Mouse (Mus musculus): Measurements from ENCODE around the gene Ago4. TPM values are rescaled to one million over a fixed set of nuclear protein-coding genes. Genes with fewer than 3 reads are reported as not detected.

Ago4 gene
- total and polyA plus RNA-seq, 3 experiments: 0.42 to 1.8 TPM; not detected in 1

DNA sequence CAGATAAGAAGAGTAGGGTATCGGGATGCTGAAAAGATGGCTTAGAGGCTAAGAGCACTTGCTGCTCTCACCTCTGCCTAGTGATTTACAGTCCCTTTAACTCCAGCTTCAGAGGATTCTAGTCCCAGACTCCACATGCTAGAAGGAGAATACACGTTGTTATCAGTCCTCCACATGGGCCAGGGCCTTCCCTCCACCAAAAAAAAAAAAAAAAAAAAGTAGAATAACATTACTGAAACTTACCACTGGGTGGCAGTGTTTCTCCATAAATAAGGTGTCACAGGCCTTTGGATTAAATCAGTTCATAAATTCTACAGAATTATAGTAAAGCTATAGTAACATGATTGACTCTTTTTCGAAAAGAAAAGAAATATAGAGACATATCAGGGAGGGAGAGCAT, 21.2 kb upstream of the Ago4 start (continued):
- no peak for TF ChIP-seq UBTF (IDR thresholded peaks at IDR 0.05; ENCODE audit: borderline replicate concordance, insufficient read depth, low read depth, low read length)
- TF ChIP-seq NRF1 (IDR thresholded peaks at IDR 0.05; ENCODE audit: insufficient read depth, low read depth, low read length, poor library complexity, severe bottlenecking): no peak
- no peak for TF ChIP-seq JUND (IDR thresholded peaks at IDR 0.05; ENCODE audit: low read depth, low read length)
- peak in 2 of 3 experiments; percentile 6 to 88; a peak in 3 of 6 replicates for TF ChIP-seq CTCF (IDR thresholded peaks at IDR 0.05 in 2 of 3, conservative IDR thresholded peaks at IDR 0.05 in 1 of 3; ENCODE audit: control insufficient read depth in 1 of 3, insufficient read depth in 1 of 3, low read depth in 2 of 3, low read length in 3 of 3, poor library complexity in 1 of 3, severe bottlenecking in 1 of 3)
- peak; percentile 57 for TF ChIP-seq HCFC1 (IDR thresholded peaks at IDR 0.05; ENCODE audit: low read depth, low read length)
- no peak for TF ChIP-seq CHD1 (IDR thresholded peaks at IDR 0.05; ENCODE audit: low read depth, low read length)
- TF ChIP-seq MYB (IDR thresholded peaks at IDR 0.05; ENCODE audit: low read depth, low read length): no peak
- no peak for TF ChIP-seq MEF2A (IDR thresholded peaks at IDR 0.05; ENCODE audit: extremely low read depth, insufficient replicate concordance, low read depth, low read length, poor library complexity, severe bottlenecking)
- no peak for TF ChIP-seq E2F4 (IDR thresholded peaks at IDR 0.05; ENCODE audit: borderline replicate concordance, low read depth, low read length)

DNA sequence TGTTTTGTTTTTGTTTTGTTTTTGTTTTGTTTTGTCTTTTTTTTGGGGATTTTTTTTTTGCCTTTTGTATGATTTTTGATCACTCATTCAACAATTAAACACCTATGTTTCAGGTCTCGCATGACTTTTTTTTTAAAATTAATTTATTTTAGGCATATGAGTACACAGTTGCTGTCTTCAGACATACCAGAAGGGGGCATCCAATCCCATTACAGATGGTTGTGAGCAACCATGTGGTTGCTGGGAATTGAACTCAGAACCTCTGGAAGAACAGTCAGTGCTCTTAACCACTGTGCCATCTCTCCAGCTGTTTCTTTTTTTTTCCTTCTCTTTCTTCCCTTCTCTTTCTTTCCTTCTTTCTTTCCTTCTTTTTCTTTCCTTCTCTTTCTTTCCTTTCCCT, 20.4 kb upstream of the Ago4 start:
- Histone ChIP-seq H3K36me3 (ENCODE audit: control insufficient read depth in 1 of 2, insufficient read depth in 2 of 2, low read length in 2 of 2) (peaks cover 0 to 22% of the 10 kb centered on the region in 2 experiments; a peak in 2 of 4 replicates), H3K9ac (ENCODE audit: control insufficient read depth, low read depth, low read length, poor library complexity, severe bottlenecking) (peak overlapping the region; percentile 48), H3K27ac (ENCODE audit: control insufficient read depth, low read depth, low read length) (peak overlapping the region; percentile 60)

DNA sequence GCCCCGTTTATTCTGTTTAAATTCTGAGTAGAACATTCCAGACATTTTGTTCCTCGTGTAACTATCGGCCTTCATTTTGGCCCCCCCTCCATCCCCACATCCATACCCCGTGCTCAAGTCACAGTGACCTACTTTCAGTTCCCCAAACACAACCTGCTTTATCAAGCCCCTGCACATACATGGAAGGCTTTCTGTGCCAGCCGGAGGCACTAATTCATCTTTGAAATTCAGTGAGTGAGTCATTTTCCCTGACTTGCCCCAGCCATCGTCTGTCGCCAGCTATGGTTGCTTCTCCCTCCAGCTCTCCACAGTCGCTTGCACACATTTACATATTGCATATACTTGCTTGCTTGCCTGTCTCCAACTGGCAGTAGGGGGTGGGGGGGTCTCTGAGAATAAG, 19.8 kb upstream of the Ago4 start:
- H3K27ac ChIP-seq (ENCODE audit: control insufficient read depth, low read depth, low read length): peak overlapping the region; percentile 60
- DNase-seq (ENCODE audit: low read depth, low spot score): peak; percentile 80
- H3K4me3 ChIP-seq (ENCODE audit: control insufficient read depth in 1 of 2, insufficient read depth in 1 of 2, low read depth in 2 of 2, low read length in 2 of 2): peak overlapping the region; percentile 55 to 70
- H3K27me3 ChIP-seq (ENCODE audit: control insufficient read depth in 1 of 2, insufficient read depth in 2 of 2, low read length in 2 of 2): peaks cover 0 to 1% of the 10 kb centered on the region in 2 experiments; a peak in 1 of 4 replicates
- H3K9ac ChIP-seq (ENCODE audit: control insufficient read depth, low read depth, low read length, poor library complexity, severe bottlenecking): peak overlapping the region; percentile 48
- peaks cover 11% of the 10 kb centered on the region for H3K79me2 ChIP-seq (ENCODE audit: control insufficient read depth, insufficient read depth, low read length, poor library complexity)
- no peaks in the 10 kb centered on the region for H3K9me3 ChIP-seq (replicated peaks; ENCODE audit: insufficient read depth, low read length)
- H3K36me3 ChIP-seq (ENCODE audit: control insufficient read depth in 1 of 2, insufficient read depth in 2 of 2, low read length in 2 of 2): peaks cover 0 to 16% of the 10 kb centered on the region in 2 experiments; a peak in 2 of 4 replicates
- peaks cover 0 to 7% of the 10 kb centered on the region in 2 experiments; a peak in 3 of 4 replicates for H3K4me1 ChIP-seq (ENCODE audit: control insufficient read depth in 1 of 2, insufficient read depth in 2 of 2, low read length in 2 of 2)
- no peak for TF ChIP-seq SIN3A (IDR thresholded peaks at IDR 0.05; ENCODE audit: low read length)
- peak; percentile 30; the same call in 1 of the 2 replicates for TF ChIP-seq TAL1 (IDR thresholded peaks at IDR 0.05; ENCODE audit: low read length)
- 0 out of 2 replicates have a peak, but pooled peaks have one; percentile 15 for TF ChIP-seq TBP (IDR thresholded peaks at IDR 0.05; ENCODE audit: low read depth, low read length)
- no peak for TF ChIP-seq MYB (IDR thresholded peaks at IDR 0.05; ENCODE audit: low read depth, low read length)
- TF ChIP-seq POLR2A (IDR thresholded peaks at IDR 0.05; ENCODE audit: control insufficient read depth in 1 of 2, insufficient read depth in 1 of 2, low read depth in 1 of 2, low read length in 2 of 2, poor library complexity in 1 of 2): no peak
- no peak for TF ChIP-seq USF1 (IDR thresholded peaks at IDR 0.05; ENCODE audit: low read depth, low read length)
- no peak for TF ChIP-seq ZKSCAN1 (IDR thresholded peaks at IDR 0.05; ENCODE audit: low read depth, low read length)
- TF ChIP-seq MAX (IDR thresholded peaks at IDR 0.05; ENCODE audit: low read length): no peak
- 0 out of 2 replicates have a peak, but pooled peaks have one; percentile 5 for TF ChIP-seq ZNF384 (IDR thresholded peaks at IDR 0.05; ENCODE audit: low read depth, low read length)
- peak; percentile 40 for TF ChIP-seq TCF12 (IDR thresholded peaks at IDR 0.05; ENCODE audit: low read depth, low read length)
- TF ChIP-seq MAZ (IDR thresholded peaks at IDR 0.05; ENCODE audit: low read depth, low read length): 0 out of 2 replicates have a peak, but pooled peaks have one; percentile 39
- peak; percentile 61; the same call in 1 of the 2 replicates for TF ChIP-seq ETS1 (IDR thresholded peaks at IDR 0.05; ENCODE audit: low read depth, low read length)
- 0 out of 2 replicates have a peak, but pooled peaks have one; percentile 61 for TF ChIP-seq JUND (IDR thresholded peaks at IDR 0.05; ENCODE audit: low read depth, low read length)
- TF ChIP-seq NELFE (IDR thresholded peaks at IDR 0.05; ENCODE audit: low read depth, low read length): 0 out of 2 replicates have a peak, but pooled peaks have one; percentile 24
- TF ChIP-seq MYC (IDR thresholded peaks at IDR 0.05; ENCODE audit: low read depth, low read length): 0 out of 2 replicates have a peak, but pooled peaks have one; percentile 31
- TF ChIP-seq RCOR1 (IDR thresholded peaks at IDR 0.05; ENCODE audit: low read depth, low read length): no peak

More for the DNA sequence above, 20.4 kb upstream of the Ago4 start:
- H3K4me1 ChIP-seq (ENCODE audit: control insufficient read depth in 1 of 2, insufficient read depth in 2 of 2, low read length in 2 of 2): peaks cover 0 to 10% of the 10 kb centered on the region in 2 experiments; a peak in 3 of 4 replicates
- H3K79me2 ChIP-seq (ENCODE audit: control insufficient read depth, insufficient read depth, low read length, poor library complexity): peaks cover 14% of the 10 kb centered on the region
- no peak for TF ChIP-seq NELFE (IDR thresholded peaks at IDR 0.05; ENCODE audit: low read depth, low read length)
- TF ChIP-seq ETS1 (IDR thresholded peaks at IDR 0.05; ENCODE audit: low read depth, low read length): peak; percentile 40; the same call in 1 of the 2 replicates
- no peak for TF ChIP-seq EP300 (IDR thresholded peaks at IDR 0.05; ENCODE audit: low read depth in 1 of 2, low read length in 2 of 2)
- TF ChIP-seq MXI1 (IDR thresholded peaks at IDR 0.05; ENCODE audit: low read depth, low read length): peak; percentile 62; the same call in 1 of the 2 replicates
- TF ChIP-seq MEF2A (IDR thresholded peaks at IDR 0.05; ENCODE audit: extremely low read depth, insufficient replicate concordance, low read depth, low read length, poor library complexity, severe bottlenecking): no peak
- TF ChIP-seq MAX (IDR thresholded peaks at IDR 0.05; ENCODE audit: low read length): peak; percentile 62
- TF ChIP-seq CTCF (IDR thresholded peaks at IDR 0.05 in 2 of 3, conservative IDR thresholded peaks at IDR 0.05 in 1 of 3; ENCODE audit: control insufficient read depth in 1 of 3, insufficient read depth in 1 of 3, low read depth in 2 of 3, low read length in 3 of 3, poor library complexity in 1 of 3, severe bottlenecking in 1 of 3): peak in 2 of 3 experiments; percentile 36 to 49; a peak in 4 of 6 replicates
- TF ChIP-seq ZNF384 (IDR thresholded peaks at IDR 0.05; ENCODE audit: low read depth, low read length): peak; percentile 84
- peak; percentile 93 for TF ChIP-seq MYC (IDR thresholded peaks at IDR 0.05; ENCODE audit: low read depth, low read length)
- peak; percentile 24 for TF ChIP-seq SMC3 (IDR thresholded peaks at IDR 0.05; ENCODE audit: low read depth, low read length)
- no peak for TF ChIP-seq HCFC1 (IDR thresholded peaks at IDR 0.05; ENCODE audit: low read depth, low read length)
- peak; percentile 52; the same call in 1 of the 2 replicates for TF ChIP-seq SIN3A (IDR thresholded peaks at IDR 0.05; ENCODE audit: low read length)
- TF ChIP-seq RAD21 (IDR thresholded peaks at IDR 0.05; ENCODE audit: low read depth, low read length): peak; percentile 11
- H3K9me3 ChIP-seq (replicated peaks; ENCODE audit: insufficient read depth, low read length): no peaks in the 10 kb centered on the region
- H3K27me3 ChIP-seq (ENCODE audit: control insufficient read depth in 1 of 2, insufficient read depth in 2 of 2, low read length in 2 of 2): peaks cover 0 to 1% of the 10 kb centered on the region in 2 experiments; a peak in 1 of 4 replicates
- peak overlapping the region; percentile 55 to 70 for H3K4me3 ChIP-seq (ENCODE audit: control insufficient read depth in 1 of 2, insufficient read depth in 1 of 2, low read depth in 2 of 2, low read length in 2 of 2)
- DNase-seq (ENCODE audit: low read depth, low spot score): peak; percentile 69
